Mouse (Mus musculus) heart, postnatal 36 days (tissue): ENCODE measurements around the gene Lcn11. TPM values are rescaled to one million over a fixed set of nuclear protein-coding genes. Genes with fewer than 3 reads are reported as not detected.
"Not testable (repeated sequence)": the region's sequence is repeated elsewhere in the genome, so short reads cannot be mapped to it uniquely, and the experiment has no call there.

Experiments
- DNase-seq, 2 experiments: peaks; one replicate each; pipeline ENCODE4 v3.0.0; 2021 to 2022
- intact Hi-C: fragments of 180-260 bp; cut with DNase I; formaldehyde crosslinking; loops from one replicate; pipeline ENCODE4 v1.15.1; 2025
- total RNA-seq, 2 experiments: library from RNA; stranded (reverse); gene quantifications; 2 replicates each; pipeline ENCODE4 v1.2.3; 2021

The Lcn11 gene
- not detected for total RNA-seq

DNA sequence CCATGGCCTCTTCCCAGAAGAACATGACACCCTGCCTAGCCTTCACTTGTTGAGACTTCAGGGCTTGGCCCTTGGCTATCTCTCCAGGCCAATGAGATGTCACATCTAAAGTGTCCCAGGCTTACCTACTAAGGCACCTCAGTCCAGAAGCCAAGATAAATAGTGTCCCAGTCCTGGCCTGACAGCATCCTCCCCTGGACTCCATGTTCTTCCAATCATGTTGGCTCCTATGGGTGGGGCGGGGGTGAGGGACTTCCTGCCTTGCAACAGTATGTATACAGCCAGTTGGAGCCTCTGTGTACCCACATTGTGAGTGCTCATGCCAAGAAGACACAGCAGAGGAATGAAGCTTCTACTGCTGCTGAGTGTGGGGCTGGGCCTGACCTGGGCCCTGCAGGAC lies at the start of gene Lcn11:
Gene Lcn11, plus strand, starts transcription at position 301 of the 400 bp plus-strand sequence.
- no peak for DNase-seq

DNA sequence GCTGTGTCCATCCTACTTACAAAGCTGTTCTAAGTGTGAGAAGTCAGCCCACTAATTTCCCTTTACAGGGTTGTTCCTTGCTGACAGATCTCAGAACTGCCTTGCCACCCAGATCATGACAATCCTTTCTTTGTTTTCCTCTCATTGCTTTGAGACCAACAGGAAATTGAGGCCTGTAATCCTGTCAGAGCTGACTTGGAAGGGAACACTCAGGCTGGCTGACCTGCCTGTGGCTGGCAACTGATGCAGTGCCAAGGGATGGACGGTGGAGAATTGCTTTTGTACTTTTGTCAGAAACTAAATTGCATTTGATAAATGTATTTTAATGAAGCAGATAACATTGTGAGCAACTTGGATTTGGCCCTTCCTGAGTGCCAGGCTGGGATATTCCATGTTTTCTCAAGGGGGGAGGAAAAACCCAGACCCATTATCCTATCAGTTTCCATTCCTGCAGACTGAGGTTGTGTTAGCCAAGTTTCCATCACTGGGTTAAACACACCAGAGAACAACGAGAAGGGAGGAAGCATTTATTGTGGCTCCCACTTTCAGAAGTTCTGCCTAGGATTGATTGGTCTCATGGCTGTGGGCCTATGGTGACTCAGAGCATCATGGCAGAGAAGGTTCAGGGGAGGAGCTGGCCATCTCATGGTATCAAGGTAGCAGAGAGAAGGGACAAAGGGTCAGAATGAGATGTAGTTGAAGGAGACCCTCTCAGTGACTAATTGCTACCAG lies 43.5 kb upstream of the Lcn11 start:
- DNase-seq, result no peak
- intact Hi-C loops, result no loop called here

More for the DNA sequence above, at the start of gene Lcn11:
- intact Hi-C loops, result no loop called here

DNA sequence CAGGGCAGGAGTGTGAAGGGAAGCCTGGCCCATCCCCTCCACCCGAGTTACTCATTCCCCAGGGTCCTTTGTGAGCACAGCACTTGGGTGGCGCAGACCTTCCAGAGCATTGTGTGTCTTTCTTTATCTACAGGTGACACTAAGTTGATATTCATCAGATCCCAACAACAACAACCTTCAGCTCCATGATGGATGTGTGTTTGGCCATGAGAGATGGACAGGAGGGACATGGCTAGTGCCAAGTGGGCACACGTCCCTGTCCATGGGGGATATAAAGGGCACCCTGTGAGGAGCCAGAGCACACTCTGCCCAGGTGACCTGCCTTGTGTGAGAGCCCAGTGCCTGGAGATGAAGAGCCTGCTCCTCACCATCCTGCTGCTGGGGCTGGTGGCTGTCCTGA lies 40.1 kb upstream of the Lcn11 start, which contains the start of gene Obp2b:
Gene Obp2b, plus strand, starts transcription at position 301 of the 400 bp plus-strand sequence.
- DNase-seq, intact Hi-C loops: not testable (repeated sequence)

DNA sequence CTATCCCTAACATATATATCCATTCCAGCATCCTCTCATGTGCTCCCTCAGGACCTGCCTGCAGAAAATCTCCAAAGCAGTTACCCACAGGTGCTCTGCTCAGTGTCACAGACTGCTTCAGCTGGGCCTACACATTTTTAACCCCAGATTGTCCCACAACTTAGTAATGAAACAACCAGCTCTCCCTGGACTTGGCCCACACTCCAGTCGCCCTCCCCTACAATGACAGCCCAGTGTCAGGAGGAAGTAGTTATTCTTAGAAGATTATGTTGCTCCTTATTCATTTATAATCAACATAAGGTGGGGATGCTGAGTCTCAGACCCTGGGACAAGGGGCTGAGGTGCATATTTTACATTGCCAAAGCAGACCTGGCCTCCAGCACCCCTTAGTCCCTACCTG lies 35.1 kb upstream of the Lcn11 start:
- DNase-seq, result no peak
- intact Hi-C loops, result no loop called here

DNA sequence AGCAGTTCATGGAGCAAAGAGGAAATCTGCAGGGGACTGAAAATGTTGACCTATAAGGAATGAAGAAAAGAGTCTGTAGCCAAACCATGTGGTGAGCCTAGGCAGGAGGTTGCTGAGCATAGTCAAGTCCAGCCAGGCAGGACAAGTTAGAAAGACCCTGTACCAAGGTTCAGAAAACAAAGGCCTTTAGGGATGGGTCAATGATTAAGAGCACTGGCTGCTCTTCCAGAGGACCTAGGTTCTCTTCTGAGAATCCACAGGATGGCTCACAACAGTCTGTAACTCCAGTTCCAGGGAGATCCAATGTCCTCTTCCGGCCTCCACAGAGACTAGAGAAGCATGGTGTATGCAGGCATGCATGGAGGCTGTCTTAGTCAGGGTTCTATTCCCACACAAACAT lies 22.6 kb upstream of the Lcn11 start:
- intact Hi-C loops, result no loop called here
- DNase-seq, result no peak

DNA sequence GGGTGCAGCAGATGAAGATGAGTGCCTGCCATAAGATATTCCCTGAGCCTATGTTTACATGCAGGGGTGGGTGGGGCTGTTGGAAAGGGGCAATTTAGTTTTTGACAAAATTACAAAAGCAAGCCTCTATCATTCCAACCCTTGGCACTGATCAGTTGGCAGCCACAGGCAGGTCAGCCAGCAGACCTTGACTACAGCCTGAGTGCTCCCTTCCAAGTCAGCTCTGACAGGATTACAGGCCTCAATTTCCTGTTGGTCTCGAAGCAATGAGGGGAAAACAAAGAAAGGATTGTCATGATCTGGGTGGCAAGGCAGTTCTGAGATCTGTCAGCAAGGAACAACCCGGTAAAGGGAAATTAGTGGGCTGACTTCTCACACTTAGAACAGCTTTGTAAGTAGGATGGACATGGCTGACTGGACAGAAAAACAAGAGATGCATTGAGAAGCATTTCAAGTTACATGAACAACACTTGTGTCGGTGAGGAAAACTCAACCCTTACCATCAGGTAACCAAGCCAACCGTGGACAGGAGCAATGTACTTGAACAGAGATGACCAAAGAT lies 18.7 kb upstream of the Lcn11 start:
- intact Hi-C loops, result no loop called here

DNA sequence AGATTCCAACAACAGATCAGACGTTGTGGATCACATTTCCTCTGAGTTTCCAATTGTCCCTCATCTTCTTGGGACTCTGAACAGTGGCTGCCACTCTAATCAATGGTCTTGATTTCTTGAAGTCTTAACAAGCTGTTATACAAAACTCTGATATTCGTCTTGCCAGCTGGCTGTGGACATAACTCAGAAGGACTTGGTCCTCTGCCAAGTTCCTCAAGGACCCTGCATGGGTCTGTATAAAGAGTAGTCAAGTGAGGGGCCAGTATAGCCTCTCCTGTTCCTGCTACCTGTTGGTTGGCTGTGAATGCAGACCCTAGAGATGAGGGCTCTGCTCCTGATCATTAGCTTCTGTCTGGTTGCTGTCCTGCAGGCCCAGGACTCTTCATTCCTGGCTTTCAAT lies 11.5 kb upstream of the Lcn11 start, which contains the start of gene Lcn3:
Gene Lcn3, plus strand, starts transcription at position 301 of the 400 bp plus-strand sequence.
- intact Hi-C loops, result no loop called here

More for the DNA sequence above, 18.7 kb upstream of the Lcn11 start:
- DNase-seq, result no peak

DNA sequence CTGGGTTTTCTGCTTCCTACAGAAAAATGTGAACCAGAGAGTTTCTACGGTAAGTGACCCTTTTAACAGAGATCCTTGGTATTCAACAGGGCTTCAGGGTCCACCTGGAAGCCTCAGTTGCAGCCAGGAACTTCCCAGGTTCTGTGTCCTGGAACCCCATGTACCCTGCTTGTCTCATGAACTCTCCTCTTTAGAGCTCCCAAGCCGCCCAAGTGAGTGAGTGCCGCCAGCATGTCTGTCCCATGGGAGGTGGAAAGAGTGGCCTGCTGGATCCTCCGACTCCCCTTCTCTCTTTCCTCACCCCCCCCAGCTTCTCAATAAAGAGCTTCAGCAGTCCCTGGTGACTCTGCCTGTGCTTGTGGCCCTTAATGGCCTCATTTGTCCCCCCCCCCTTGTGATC lies 9.1 kb upstream of the Lcn11 start:
- DNase-seq, result no peak
- intact Hi-C loops, result no loop called here

More for the DNA sequence above, 11.5 kb upstream of the Lcn11 start, which contains the start of gene Lcn3:
- DNase-seq, result no peak

DNA sequence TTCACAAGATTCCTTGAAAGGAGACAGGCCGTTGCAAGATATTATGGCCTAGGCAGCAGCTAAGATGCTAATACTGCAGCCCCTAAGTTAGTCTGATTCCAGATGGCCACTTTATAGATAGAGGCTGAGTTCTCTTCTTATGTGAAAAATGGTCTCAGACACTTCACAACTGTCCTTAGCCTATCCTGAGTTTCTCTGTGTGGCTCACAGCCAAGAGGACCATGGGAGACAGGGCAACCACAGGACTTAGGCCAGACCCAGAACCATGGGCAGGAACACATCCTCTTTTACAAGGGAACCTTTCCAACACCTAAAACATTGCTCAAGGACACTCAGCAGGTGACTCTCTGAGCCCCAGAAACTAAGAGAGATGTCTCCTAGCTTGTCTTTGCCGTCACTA lies 3.3 kb upstream of the Lcn11 start:
- intact Hi-C loops, result no loop called here
- no peak for DNase-seq

DNA sequence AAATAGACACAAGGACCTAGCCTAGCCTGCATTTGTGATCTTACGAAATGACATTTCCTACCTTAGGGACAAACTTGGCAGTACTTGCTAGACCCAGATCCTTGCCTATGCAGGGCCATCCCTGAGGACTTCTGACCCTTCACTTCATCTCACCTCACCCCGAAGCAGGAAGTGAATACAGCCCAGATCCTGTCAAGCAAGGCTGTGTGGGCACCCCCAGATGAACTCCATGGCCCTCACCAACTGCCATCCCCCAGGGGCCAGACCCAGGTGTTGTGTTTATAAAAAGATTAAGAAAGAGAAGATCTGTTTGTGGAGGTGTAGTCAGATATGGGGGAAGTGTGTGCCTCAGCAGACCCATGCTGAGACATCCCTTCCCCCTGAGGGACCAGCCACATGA lies 2.2 kb upstream of the Lcn11 start:
- no peak for DNase-seq
- intact Hi-C loops, result no loop called here

DNA sequence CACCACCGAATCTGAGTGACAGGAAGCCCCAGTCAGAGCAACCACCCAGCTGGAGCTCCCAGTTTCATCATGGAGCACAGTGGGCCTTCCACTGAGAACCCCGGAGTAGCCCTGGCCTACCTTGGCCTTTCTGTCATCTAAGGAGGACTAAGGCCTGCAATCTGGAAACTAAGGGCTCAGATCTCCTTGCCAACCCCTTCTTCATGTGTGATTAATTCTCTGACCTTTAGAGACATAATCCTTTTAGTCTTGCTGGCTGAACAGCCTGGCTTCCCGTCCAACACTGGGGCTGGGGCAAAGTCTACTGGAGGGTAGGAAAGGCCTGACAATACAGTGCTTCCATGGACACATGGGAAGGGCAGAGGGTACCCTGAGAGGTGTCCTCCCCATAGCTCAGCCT lies 826 bp upstream of the Lcn11 start:
- no peak for DNase-seq
- intact Hi-C loops, result no loop called here

DNA sequence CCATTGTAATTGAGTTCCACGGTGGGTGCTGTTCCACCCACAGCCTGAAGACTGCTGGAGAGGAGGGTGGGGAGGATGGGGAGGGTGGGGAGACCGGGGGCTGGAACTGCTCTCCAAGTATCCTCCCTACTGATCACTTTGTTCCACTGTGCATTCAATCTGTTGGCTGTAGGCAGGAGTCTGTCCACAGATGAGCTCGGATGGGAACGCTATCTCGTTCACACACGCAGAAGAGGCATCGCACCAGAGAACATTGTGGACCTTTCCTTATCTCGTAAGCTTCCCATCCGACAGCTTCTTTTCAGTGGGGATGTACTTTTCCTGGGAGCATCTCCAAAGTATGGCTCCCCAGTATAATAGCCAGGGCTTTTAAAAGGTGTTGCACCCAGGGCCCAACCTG lies 2.3 kb downstream of the Lcn11 start:
- DNase-seq, result no peak
- intact Hi-C loops, result no loop called here

DNA sequence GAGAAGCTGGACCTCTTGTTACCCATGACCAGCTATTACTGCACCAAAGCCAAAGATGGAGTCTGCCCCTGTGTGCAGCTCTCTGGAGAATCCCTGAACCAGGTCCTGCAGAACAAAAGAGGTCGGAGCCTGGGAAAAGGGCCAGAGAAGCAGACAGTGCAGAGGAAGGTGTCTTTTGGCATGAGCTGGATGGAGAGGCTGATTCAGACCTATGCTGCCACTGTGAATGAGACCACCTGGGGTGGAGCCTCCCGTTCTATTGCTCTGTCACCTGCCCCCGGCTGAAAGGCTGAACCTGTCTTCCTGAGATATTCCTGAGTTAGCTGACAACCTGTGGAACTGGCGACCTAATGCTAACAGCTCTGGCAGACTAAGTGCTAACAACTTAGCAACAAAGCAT lies 4.1 kb downstream of the Lcn11 start:
- no peak for DNase-seq
- intact Hi-C loops, result no loop called here

DNA sequence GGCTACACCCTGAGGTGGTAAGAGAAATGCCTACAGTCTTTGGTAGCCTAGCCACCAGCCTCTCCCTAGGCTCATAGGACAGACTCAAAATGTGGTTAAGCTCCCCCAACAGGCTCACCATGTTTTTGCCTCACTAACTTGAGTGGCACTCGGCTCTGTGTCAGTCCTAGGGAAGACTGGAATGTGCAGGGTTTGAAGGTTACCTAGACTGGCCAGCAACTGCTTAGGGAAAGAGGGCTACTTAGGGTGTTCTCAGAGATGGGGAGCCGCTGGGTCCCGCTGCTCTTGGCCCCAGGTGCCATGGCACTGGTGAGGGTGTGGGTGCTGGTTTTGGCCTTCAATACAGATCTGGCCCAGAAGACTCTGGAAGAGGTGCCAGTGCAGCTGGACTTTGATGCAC lies 5.1 kb downstream of the Lcn11 start, which contains the start of gene Gm13539:
Gene Gm13539, plus strand, starts transcription at position 301 of the 400 bp plus-strand sequence.
- no peak for DNase-seq
- intact Hi-C loops, result no loop called here

DNA sequence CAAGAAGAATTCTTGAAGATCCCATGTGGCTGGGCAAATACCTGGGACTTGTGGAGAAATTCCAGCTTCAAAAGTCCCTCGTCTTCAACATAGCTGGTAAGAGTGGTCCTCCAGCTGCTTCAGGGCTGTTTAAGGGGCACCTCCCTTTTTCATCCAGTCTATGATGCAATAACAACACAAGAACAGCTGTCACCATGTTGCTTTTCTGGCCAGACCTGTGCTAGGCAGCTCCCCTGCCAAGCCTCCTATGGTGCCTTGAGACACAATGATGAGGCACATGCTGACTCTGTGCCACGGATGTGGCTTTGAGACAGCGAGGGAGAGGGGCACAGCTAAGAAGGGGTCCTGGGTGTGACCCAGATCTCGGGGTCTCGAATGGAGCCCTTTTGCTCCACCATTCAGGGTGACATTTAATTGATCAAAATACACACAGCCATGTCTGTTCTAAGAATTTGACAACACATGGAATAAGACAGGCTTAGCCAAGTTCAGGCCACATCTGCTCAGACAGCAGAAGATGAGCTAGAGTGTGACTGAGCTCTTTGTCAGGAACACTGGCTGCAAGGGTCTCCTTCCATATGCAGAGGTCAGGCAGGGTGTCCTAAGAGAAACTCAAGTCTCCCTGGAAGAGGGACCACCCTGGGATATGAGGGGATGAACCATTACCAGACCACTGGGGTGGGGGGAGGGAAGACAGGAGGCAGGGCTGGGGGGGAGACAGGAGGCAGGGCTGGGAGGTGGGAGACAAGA lies 8.9 kb downstream of the Lcn11 start:
- DNase-seq, result peak in 1 of 2 experiments; percentile 3
- intact Hi-C loops, result no loop called here

DNA sequence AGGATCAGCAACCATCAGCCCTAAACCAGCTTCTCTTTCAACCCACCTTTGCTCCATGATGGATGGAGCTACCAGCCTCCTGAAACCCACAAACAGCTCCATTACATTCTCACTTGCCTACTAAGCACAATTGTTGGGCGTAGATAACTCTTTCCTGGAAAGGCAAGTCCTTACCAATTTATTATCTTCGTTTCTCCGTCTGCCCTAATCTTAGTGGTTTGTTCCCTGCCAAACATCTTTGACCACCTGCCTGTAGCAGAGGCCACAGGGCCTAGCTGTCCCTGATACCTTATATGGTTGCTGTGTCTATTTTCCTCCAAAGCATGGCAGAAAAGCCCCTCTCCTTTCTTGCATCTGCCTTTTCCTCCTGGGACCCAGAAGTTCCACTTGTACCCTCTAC lies 12.3 kb downstream of the Lcn11 start:
- intact Hi-C loops, result no loop called here
- DNase-seq, result no peak

DNA sequence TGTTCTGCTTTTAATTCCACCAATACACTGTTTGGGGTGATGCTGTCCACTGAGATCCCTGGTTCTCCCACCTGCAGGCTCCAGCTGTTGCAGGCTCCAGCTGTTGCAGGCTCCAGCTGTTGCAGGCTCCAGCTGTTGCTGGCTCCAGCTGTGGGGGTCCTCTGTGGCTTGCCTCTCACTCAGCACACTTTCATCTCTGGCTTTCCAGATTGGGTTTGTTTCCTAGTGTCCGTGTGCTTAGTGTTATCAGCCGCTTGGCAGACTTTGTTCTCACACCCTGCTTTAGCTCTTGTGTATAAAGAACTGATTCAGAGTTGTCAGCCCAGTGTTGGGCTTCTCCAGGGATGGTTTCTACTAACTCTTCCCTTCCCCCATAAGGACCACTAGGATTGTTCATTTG lies 20.8 kb downstream of the Lcn11 start:
- peak; percentile 8 to 14 for DNase-seq
- intact Hi-C loops, result no loop called here

DNA sequence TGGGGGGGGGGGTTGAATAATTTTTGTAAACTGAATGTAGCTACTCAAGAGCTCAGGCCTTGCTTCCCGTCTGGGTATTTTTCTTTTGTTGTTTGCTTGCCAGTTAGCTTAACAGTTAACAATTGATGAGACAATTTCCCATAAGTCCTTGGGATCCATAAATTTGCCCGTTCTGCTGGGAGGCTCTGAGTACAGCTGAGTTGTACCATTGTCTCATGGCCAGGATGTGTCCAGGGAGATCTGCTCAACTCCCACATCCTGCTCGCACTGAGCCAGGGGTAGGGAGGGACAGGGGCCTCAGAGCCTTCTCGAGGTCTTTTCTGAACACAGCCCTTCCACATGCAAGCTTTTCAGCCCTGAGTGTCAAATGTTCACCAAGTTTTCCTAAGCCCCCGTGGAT lies 21.2 kb downstream of the Lcn11 start:
- no peak for DNase-seq
- intact Hi-C loops, result no loop called here

DNA sequence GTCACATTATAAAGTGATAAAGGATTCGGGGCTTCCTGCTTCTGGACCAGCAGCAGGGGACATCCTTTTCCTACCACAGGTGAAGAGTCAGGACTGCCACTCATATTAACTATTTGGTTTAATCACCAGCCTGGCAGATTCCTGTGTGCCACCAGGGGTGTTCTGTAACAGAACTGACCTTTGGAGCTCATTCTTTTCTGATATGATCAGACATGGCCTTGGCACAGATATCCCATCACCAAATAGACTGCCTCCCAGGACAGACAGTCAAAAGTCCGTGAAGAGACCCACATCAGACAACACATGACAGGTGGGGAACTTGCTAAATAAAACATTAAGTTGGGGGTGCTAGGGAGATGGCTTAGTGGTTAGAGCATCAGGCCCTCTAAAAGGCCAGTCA lies 34.9 kb downstream of the Lcn11 start:
- no peak for DNase-seq
- intact Hi-C loops, result no loop called here

DNA sequence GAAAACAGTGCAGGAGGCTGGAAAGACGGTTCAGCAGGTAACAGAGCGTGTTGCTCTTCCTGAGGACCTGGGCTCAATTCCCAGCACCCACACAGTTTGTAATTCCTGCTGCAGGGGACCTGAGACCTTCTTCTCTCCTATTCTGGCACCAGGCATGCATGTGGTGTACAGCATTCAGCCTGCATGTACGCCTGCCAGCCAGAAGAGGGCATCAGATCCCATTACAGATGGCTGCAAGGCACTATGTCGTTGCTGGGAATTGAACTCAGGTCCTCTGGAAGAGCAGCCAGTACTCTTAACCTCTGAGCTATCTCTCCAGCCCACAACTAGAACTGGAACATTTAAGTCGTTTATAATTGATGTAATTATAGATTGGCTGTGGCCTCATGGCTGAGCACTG lies 36.5 kb downstream of the Lcn11 start:
- intact Hi-C loops, result no loop called here
- no peak for DNase-seq

DNA sequence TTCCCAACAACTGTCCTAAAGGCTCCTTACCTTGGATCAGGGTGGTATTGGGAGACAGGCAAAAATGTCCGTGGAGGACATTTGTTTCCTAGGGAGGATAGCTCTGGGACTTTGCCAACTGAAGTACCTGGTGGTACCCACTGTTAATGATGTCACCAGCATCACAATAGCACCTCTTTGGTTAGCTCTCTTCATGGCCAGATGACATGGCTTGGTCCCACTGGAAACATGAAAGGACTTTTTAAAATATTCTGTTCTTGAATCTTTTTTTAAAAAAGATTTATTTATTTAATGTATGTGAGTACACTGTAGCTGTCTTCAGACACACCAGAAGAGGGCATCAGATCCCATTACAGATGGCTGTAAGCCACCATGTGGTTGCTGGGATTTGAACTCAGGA lies 38.9 kb downstream of the Lcn11 start, which contains the start of gene Glt6d1:
Gene Glt6d1, minus strand, starts transcription at position 101 of the 400 bp plus-strand sequence.
- DNase-seq, intact Hi-C loops: not testable (repeated sequence)
